Mouse (Mus musculus): Measurements from ENCODE around the gene Mbtps1. TPM values are rescaled to one million over a fixed set of nuclear protein-coding genes. Genes with fewer than 3 reads are reported as not detected.
A peak's percentile ranks its signal among the peaks of the same experiment; 100 is the strongest.

Gene Mbtps1
- polyA plus RNA-seq, 1 experiment from 2014 or later = 82.5 TPM

DNA sequence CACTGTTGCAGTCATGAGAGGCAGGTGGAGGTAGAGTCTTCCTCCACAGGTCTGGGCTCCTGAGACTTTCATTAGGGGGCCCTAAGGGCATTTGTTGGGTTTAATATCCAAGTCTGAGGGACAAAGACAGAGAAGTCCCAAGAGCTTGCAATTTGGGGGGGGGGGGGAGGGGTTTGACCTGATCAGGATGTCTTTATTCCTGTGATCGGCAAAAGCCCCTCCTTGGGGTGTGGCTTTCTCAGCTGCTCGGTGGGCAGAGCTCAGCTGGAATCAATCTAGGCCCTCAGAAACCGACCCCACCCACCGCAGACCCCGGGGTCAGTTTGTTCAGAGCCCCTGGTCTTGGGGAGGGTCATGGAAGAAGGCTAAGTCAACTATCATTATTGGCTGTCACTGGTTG is 56.9 kb downstream of the Mbtps1 start, which contains the start of gene Slc38a8:
Gene Slc38a8, minus strand, starts transcription at position 101 of the 400 bp plus-strand sequence.
- Histone ChIP-seq H3K4me2 (ENCODE audit: low read depth, low read length) (no peak within 1 kb of the TSS), H3K9ac (ENCODE audit: low read depth, low read length) (no peak within 1 kb of the TSS), H3K4me3 (ENCODE audit: low read length) (no peak within 1 kb of the TSS), H3K27me3 (replicated peaks; ENCODE audit: control insufficient read depth, insufficient read depth, low read length) (no peaks in the 10 kb centered on the region; the same call in 1 of the 2 replicates), H3K27ac (ENCODE audit: low read length) (no peak within 1 kb of the TSS), H3K36me3 (ENCODE audit: control insufficient read depth, insufficient read depth, low read length) (no peaks in the 10 kb centered on the region), H3K9me3 (ENCODE audit: control insufficient read depth, low read length) (no peaks in the 10 kb centered on the region), H3K4me1 (ENCODE audit: control insufficient read depth, insufficient read depth, low read length) (no peaks in the 10 kb centered on the region)
- 48% methylated on average over 5 of the region's 5 CpGs for WGBS
- ATAC-seq = no peak

- Histone ChIP-seq H3K27ac (ENCODE audit: low read length) (no peak overlapping the region), H3K36me3 (ENCODE audit: control insufficient read depth, insufficient read depth, low read length) (no peaks in the 10 kb centered on the region), H3K4me2 (ENCODE audit: low read depth, low read length) (no peak overlapping the region), H3K9me3 (ENCODE audit: control insufficient read depth, low read length) (no peaks in the 10 kb centered on the region), H3K9ac (ENCODE audit: low read depth, low read length) (no peak overlapping the region), H3K27me3 (replicated peaks; ENCODE audit: control insufficient read depth, insufficient read depth, low read length) (no peaks in the 10 kb centered on the region; the same call in 1 of the 2 replicates), H3K4me3 (ENCODE audit: low read length) (no peak overlapping the region), H3K4me1 (ENCODE audit: control insufficient read depth, insufficient read depth, low read length) (no peaks in the 10 kb centered on the region)
- no peak for ATAC-seq
- WGBS = 94% methylated on average over 2 of the region's 2 CpGs
These were observed 58.7 kb downstream of the Mbtps1 start for GRCm38 (mm10) chr8:119499836-119500235.

DNA sequence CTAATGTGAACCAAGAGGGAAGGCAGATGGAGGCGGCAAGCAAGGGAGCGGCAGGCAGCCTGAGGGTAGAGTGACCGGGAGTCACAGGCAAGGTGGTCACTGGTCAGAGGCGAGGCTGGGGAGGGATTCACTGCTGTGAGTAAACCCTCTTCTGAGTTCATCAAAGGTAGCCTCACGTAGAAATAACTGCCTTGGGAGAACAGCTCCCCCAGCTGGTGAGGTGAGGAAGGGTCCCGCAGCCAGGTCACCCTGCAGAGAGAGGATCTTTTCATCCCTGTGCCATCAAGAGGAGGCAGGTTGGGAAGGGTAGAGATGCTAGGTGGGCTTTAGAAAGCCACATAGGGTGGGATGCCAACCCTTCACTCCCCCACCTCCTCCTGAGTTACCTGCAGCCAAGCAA is 61.7 kb downstream of the Mbtps1 start:
- Histone ChIP-seq H3K4me1 (ENCODE audit: control insufficient read depth, insufficient read depth, low read length) (no peaks in the 10 kb centered on the region), H3K9me3 (ENCODE audit: control insufficient read depth, low read length) (no peaks in the 10 kb centered on the region), H3K36me3 (ENCODE audit: control insufficient read depth, insufficient read depth, low read length) (no peaks in the 10 kb centered on the region), H3K27me3 (replicated peaks; ENCODE audit: control insufficient read depth, insufficient read depth, low read length) (no peaks in the 10 kb centered on the region), H3K9ac (ENCODE audit: low read depth, low read length) (no peak overlapping the region), H3K4me2 (ENCODE audit: low read depth, low read length) (no peak overlapping the region), H3K27ac (ENCODE audit: low read length) (no peak overlapping the region), H3K4me3 (ENCODE audit: low read length) (no peak overlapping the region)
- ATAC-seq = 0 out of 2 replicates have a peak, but pooled peaks have one; percentile 36
- WGBS = 22% methylated on average over 6 of the region's 6 CpGs

- no peaks in the 10 kb centered on the region for H3K36me3 ChIP-seq (ENCODE audit: control insufficient read depth, insufficient read depth, low read length)
- ATAC-seq = 0 out of 2 replicates have a peak, but pooled peaks have one; percentile 14
- no peaks in the 10 kb centered on the region for H3K27me3 ChIP-seq (replicated peaks; ENCODE audit: control insufficient read depth, insufficient read depth, low read length)
- no peak overlapping the region for H3K4me3 ChIP-seq (ENCODE audit: low read length)
- H3K4me2 ChIP-seq (ENCODE audit: low read depth, low read length) = no peak overlapping the region
- WGBS = 57% methylated on average over 7 of the region's 7 CpGs
- no peak overlapping the region for H3K27ac ChIP-seq (ENCODE audit: low read length)
- peaks cover 16% of the 10 kb centered on the region; the same call in 1 of the 2 replicates for H3K4me1 ChIP-seq (ENCODE audit: control insufficient read depth, insufficient read depth, low read length)
- no peak overlapping the region for H3K9ac ChIP-seq (ENCODE audit: low read depth, low read length)
- H3K9me3 ChIP-seq (ENCODE audit: control insufficient read depth, low read length) = no peaks in the 10 kb centered on the region
These were observed 71.4 kb downstream of the Mbtps1 start for GRCm38 (mm10) chr8:119487093-119487492.

DNA sequence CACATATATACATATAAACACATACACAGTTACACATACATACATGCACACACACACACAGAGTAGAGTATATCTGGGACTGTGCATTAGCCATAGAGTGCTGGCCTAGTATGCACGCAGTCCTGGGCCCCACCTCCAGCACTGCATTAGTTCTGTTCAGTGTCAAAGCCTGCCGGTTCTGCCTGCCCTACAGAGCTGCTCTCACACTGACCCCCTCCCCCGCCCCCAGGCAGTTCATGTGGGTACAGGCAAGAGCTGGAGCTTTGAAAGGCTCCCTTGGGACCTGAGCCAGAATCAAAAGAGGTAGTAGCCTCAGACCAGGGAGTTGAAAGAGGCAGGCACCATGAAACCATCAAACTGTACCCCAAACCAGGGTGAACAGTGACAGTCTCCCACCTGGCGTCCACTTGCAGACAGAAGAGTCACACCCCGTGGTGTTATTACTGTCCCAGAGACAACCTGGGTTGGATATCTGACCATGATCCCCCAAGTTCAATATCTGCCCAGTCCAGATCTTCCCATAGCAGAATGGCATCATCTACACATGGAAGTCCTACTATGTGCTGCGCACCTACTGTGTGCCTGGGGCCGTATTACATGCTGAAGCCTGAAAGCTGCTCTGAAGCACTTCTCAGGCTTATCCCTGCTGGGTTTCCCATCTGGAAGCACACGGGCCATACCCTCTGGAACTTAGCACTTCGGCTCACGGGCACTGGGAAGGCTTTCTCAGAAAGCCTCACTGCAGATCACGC is 74.2 kb downstream of the Mbtps1 start:
- H3K9me3 ChIP-seq (ENCODE audit: control insufficient read depth, low read length) = no peaks in the 10 kb centered on the region
- ATAC-seq = no peak
- 77% methylated on average over 11 of the region's 11 CpGs for WGBS
- H3K4me2 ChIP-seq (ENCODE audit: low read depth, low read length) = no peak overlapping the region
- H3K4me1 ChIP-seq (ENCODE audit: control insufficient read depth, insufficient read depth, low read length) = peaks cover 2% of the 10 kb centered on the region; the same call in 1 of the 2 replicates
- no peak overlapping the region for H3K27ac ChIP-seq (ENCODE audit: low read length)
- no peak overlapping the region for H3K4me3 ChIP-seq (ENCODE audit: low read length)
- H3K9ac ChIP-seq (ENCODE audit: low read depth, low read length) = no peak overlapping the region
- no peaks in the 10 kb centered on the region for H3K36me3 ChIP-seq (ENCODE audit: control insufficient read depth, insufficient read depth, low read length)
- no peaks in the 10 kb centered on the region for H3K27me3 ChIP-seq (replicated peaks; ENCODE audit: control insufficient read depth, insufficient read depth, low read length)

DNA sequence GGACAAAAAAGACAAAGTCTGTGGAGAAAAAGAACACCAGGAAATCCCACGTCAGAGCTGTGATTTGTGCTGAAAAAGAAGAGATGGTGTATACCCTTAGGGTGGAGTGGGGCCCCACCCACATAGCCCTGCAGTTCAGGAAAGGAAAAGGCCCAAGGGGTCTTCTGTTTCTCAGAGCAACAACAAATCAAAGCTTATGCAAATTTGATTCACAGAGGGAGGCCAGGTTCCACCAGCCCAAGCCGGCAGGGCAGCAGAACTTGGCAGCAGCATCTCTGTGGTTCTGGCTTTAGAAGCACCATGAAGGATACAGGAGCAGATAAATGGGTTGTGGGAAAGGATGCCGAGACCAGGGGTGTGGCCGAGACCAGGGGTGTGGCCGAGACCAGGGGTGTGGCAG is 79.9 kb downstream of the Mbtps1 start:
- Histone ChIP-seq H3K4me3 (ENCODE audit: low read length) (no peak overlapping the region), H3K27me3 (replicated peaks; ENCODE audit: control insufficient read depth, insufficient read depth, low read length) (no peaks in the 10 kb centered on the region), H3K4me1 (ENCODE audit: control insufficient read depth, insufficient read depth, low read length) (no peaks in the 10 kb centered on the region), H3K9ac (ENCODE audit: low read depth, low read length) (no peak overlapping the region), H3K27ac (ENCODE audit: low read length) (no peak overlapping the region), H3K4me2 (ENCODE audit: low read depth, low read length) (no peak overlapping the region), H3K36me3 (ENCODE audit: control insufficient read depth, insufficient read depth, low read length) (no peaks in the 10 kb centered on the region), H3K9me3 (ENCODE audit: control insufficient read depth, low read length) (no peaks in the 10 kb centered on the region)
- WGBS = 33% methylated on average over 5 of the region's 5 CpGs
- ATAC-seq = no peak

GRCm38 (mm10) chr8:119468091-119468490 is 90.4 kb downstream of the Mbtps1 start:
- no peak overlapping the region for H3K4me2 ChIP-seq (ENCODE audit: low read depth, low read length)
- 0 out of 2 replicates have a peak, but pooled peaks cover 6% of the 10 kb centered on the region for H3K27me3 ChIP-seq (replicated peaks; ENCODE audit: control insufficient read depth, insufficient read depth, low read length)
- no peaks in the 10 kb centered on the region for H3K9me3 ChIP-seq (ENCODE audit: control insufficient read depth, low read length)
- H3K9ac ChIP-seq (ENCODE audit: low read depth, low read length) = no peak overlapping the region
- H3K4me3 ChIP-seq (ENCODE audit: low read length) = no peak overlapping the region
- H3K4me1 ChIP-seq (ENCODE audit: control insufficient read depth, insufficient read depth, low read length) = peaks cover 9% of the 10 kb centered on the region; the same call in 1 of the 2 replicates
- H3K36me3 ChIP-seq (ENCODE audit: control insufficient read depth, insufficient read depth, low read length) = no peaks in the 10 kb centered on the region
- 89% methylated on average over 8 of the region's 8 CpGs for WGBS
- no peak overlapping the region for H3K27ac ChIP-seq (ENCODE audit: low read length)
- no peak for ATAC-seq

DNA sequence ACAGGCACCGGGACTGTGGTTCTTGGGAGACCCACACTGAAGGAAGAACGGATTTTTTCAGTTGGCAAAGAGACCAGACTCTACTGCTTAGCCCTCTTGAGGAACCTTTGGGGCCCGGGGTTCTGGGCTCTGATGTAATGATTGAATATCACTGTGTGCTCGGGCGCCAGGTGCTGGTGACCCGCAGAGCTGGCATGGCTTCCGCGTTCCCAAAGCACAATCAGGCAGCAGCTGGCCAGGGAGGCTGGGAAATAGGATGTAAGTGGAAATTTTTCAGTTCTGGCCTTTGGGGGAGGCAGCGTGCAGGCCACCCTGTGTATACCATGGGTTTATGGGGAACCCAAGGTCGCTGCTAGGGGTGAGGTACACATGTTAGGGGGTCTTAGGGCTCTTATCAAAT is 91.7 kb downstream of the Mbtps1 start:
- WGBS = 66% methylated on average over 10 of the region's 10 CpGs
- H3K36me3 ChIP-seq (ENCODE audit: control insufficient read depth, insufficient read depth, low read length) = no peaks in the 10 kb centered on the region
- H3K27me3 ChIP-seq (replicated peaks; ENCODE audit: control insufficient read depth, insufficient read depth, low read length) = 0 out of 2 replicates have a peak, but pooled peaks cover 6% of the 10 kb centered on the region
- H3K27ac ChIP-seq (ENCODE audit: low read length) = no peak overlapping the region
- no peak for ATAC-seq
- H3K4me1 ChIP-seq (ENCODE audit: control insufficient read depth, insufficient read depth, low read length) = peaks cover 9% of the 10 kb centered on the region; the same call in 1 of the 2 replicates
- no peak overlapping the region for H3K4me2 ChIP-seq (ENCODE audit: low read depth, low read length)
- H3K9me3 ChIP-seq (ENCODE audit: control insufficient read depth, low read length) = no peaks in the 10 kb centered on the region
- no peak overlapping the region for H3K9ac ChIP-seq (ENCODE audit: low read depth, low read length)
- H3K4me3 ChIP-seq (ENCODE audit: low read length) = no peak overlapping the region

DNA sequence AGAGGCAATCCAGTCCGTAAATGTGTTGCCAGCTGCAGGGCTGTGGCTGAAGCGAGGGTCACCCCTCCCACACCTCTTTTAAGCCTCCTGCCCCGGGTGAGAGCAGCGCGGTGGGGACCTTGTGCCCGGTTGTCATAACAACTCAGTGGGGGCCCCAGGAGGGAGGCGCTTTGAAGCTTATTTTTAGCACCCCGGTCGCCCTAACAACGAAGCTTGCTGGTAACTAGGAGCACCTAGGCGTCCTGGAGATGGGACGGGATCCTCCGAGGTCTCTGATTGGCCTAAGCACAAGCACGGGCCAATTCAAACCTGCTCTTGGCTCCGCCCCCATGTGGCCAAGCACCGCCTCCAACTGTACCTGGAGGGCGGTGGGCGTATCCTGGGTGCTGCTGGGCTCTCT is 92.4 kb downstream of the Mbtps1 start:
- H3K9ac ChIP-seq (ENCODE audit: low read depth, low read length) = no peak overlapping the region
- H3K27me3 ChIP-seq (replicated peaks; ENCODE audit: control insufficient read depth, insufficient read depth, low read length) = 0 out of 2 replicates have a peak, but pooled peaks cover 6% of the 10 kb centered on the region
- no peak overlapping the region for H3K27ac ChIP-seq (ENCODE audit: low read length)
- WGBS = 2% methylated on average over 18 of the region's 18 CpGs
- peak overlapping the region; percentile 46 for H3K4me2 ChIP-seq (ENCODE audit: low read depth, low read length)
- peaks cover 9% of the 10 kb centered on the region; the same call in 1 of the 2 replicates for H3K4me1 ChIP-seq (ENCODE audit: control insufficient read depth, insufficient read depth, low read length)
- peak; percentile 72 for ATAC-seq
- H3K4me3 ChIP-seq (ENCODE audit: low read length) = peak overlapping the region; percentile 3; the same call in 1 of the 2 replicates
- H3K36me3 ChIP-seq (ENCODE audit: control insufficient read depth, insufficient read depth, low read length) = no peaks in the 10 kb centered on the region
- H3K9me3 ChIP-seq (ENCODE audit: control insufficient read depth, low read length) = no peaks in the 10 kb centered on the region
